ENCODE assay signal across 12 mouse cellular contexts in the genomic region with DNA sequence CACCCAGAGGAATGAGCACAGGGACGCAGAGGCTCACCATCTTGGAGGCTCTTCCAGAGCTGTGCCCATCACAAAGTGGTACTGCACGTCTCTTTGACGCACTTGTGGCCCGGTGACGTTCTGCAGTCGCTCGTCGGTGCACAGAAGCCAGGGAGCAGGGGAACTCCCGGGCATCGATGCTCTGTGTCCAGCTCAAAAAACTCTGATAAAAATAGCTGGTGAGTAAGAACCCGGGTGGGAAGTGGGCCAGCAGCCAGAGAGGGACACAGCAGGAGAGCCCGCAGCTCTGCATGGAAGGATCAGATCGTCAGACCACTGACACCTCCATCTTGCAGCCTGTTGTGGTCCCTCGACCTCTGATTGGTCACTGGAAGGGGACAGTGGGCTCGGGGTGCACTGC. TPM values are rescaled to one million over a fixed set of nuclear protein-coding genes. Genes with fewer than 3 reads are reported as not detected.
DNase-seq lines count a peak whose midpoint lies in the region; ATAC-seq and TF ChIP-seq lines count a peak whose summit lies in the region.
"Had no signal": no experiment of that assay in that cellular context is flagged by ENCODE, and none has a peak within 500 bp of the region (broad histone marks: within the 10 kb centered on the region; RNA-seq: fewer than 3 reads in every experiment).

No protein-coding gene starts in this region.

- no peak overlapping the region for H3ac ChIP-seq in myocyte (ENCODE audit: control insufficient read depth, insufficient read length)

- H3K27ac ChIP-seq in gastrocnemius, adult 2 months = peak overlapping the region; percentile 28; the same call in 1 of the 2 replicates
- H3K27ac ChIP-seq in hindbrain, postnatal 0 days = no peak overlapping the region
- H3K27ac ChIP-seq: hindbrain, embryonic 15.5 days; neural tube, embryonic 12.5 days; stomach, embryonic 15.5 days had no signal

- H3K4me1 ChIP-seq in hindbrain, postnatal 0 days (ENCODE audit: insufficient read depth, low read length) = 0 out of 2 replicates have a peak, but pooled peaks cover 8% of the 10 kb centered on the region

- H3K4me2 ChIP-seq in myocyte (ENCODE audit: low read depth) = peak overlapping the region; percentile 60
- no peak overlapping the region for H3K4me2 ChIP-seq in hindbrain, postnatal 0 days (ENCODE audit: low read depth, low read length)
- H3K4me2 ChIP-seq: hindbrain, embryonic 15.5 days; neural tube, embryonic 12.5 days; stomach, embryonic 15.5 days had no signal

- TF ChIP-seq POLR2A in myocyte (IDR thresholded peaks at IDR 0.05; ENCODE audit: insufficient read length, low read depth) = no peak

- H3K9ac ChIP-seq in hindbrain, postnatal 0 days (replicated peaks; ENCODE audit: low read length) = no peak overlapping the region
- H3K9ac ChIP-seq: hindbrain, embryonic 15.5 days; neural tube, embryonic 12.5 days; stomach, embryonic 15.5 days had no signal

- H3K36me3 ChIP-seq in myocyte (ENCODE audit: control insufficient read depth, insufficient read depth) = no peaks in the 10 kb centered on the region
- no peaks in the 10 kb centered on the region for H3K36me3 ChIP-seq in hindbrain, postnatal 0 days (ENCODE audit: insufficient read depth, low read length)
- H3K36me3 ChIP-seq: hindbrain, embryonic 15.5 days; neural tube, embryonic 12.5 days; stomach, embryonic 15.5 days had no signal

- DNase-seq in gastrocnemius, adult 2 months = peak; percentile 66
- no peak for DNase-seq in gastrocnemius, postnatal 36 days
- peak; percentile 70 for DNase-seq in lung, postnatal 10 days
- no peak for DNase-seq in lung, postnatal 25 days (ENCODE audit: low spot score)
- DNase-seq in cerebellum, postnatal 10 days = peak; percentile 35 to 46
- DNase-seq in hindbrain, postnatal 0 days (ENCODE audit: low spot score) = no peak
- no peak for DNase-seq in layer of hippocampus, adult 9-11 months
- DNase-seq: right cerebral cortex, postnatal 14 days had no signal

- peak overlapping the region; percentile 21; the same call in 1 of the 2 replicates for H3K4me3 ChIP-seq in gastrocnemius, adult 2 months
- no peak overlapping the region for H3K4me3 ChIP-seq in myocyte
- no peak overlapping the region for H3K4me3 ChIP-seq in hindbrain, postnatal 0 days (ENCODE audit: low read length)
- H3K4me3 ChIP-seq: hindbrain, embryonic 15.5 days; neural tube, embryonic 12.5 days; stomach, embryonic 15.5 days had no signal

- no peaks in the 10 kb centered on the region for H3K9me3 ChIP-seq in hindbrain, postnatal 0 days (ENCODE audit: low read length)
- H3K9me3 ChIP-seq: hindbrain, embryonic 15.5 days; neural tube, embryonic 12.5 days; stomach, embryonic 15.5 days had no signal

- intact Hi-C loops in gastrocnemius, adult 2 months (cut with DNase I) = no loop called here
- intact Hi-C loops in gastrocnemius, postnatal 36 days (cut with DNase I) = no loop called here

- no peaks in the 10 kb centered on the region for H3K79me2 ChIP-seq in myocyte (ENCODE audit: control insufficient read depth, insufficient read depth)

- H3K27me3 ChIP-seq in myocyte (ENCODE audit: control insufficient read depth, insufficient read depth, insufficient read length) = peaks cover 18% of the 10 kb centered on the region
- peaks cover 3% of the 10 kb centered on the region; the same call in 1 of the 2 replicates for H3K27me3 ChIP-seq in hindbrain, postnatal 0 days (ENCODE audit: insufficient read depth, low read length)

- WGBS in hindbrain, postnatal 0 days = 60% methylated on average over 15 of the region's 15 CpGs

- no peak for TF ChIP-seq CTCF in gastrocnemius, adult 2 months (IDR thresholded peaks at IDR 0.05)
- no peak for TF ChIP-seq CTCF in hindbrain, postnatal 0 days (IDR thresholded peaks at IDR 0.05; ENCODE audit: low read depth)

- ATAC-seq in hindbrain, postnatal 0 days = no peak

TF ChIP-seq in myocyte, 11 proteins besides CTCF, POLR2A, EP300 and RAD21:
- TF ChIP-seq MYOD1 (IDR thresholded peaks at IDR 0.05; ENCODE audit: control insufficient read depth in 1 of 3, insufficient read length in 2 of 3, low read depth in 2 of 3) (peak in 1 of 3 experiments; percentile 25), POLR2AphosphoS2 (IDR thresholded peaks at IDR 0.05; ENCODE audit: insufficient read length, low read depth) (no peak), TCF3 (IDR thresholded peaks at IDR 0.05; ENCODE audit: insufficient read length, low read depth) (no peak), USF1 (IDR thresholded peaks at IDR 0.05; ENCODE audit: low read depth) (no peak), MYOG (IDR thresholded peaks at IDR 0.05; ENCODE audit: control insufficient read depth in 1 of 3, insufficient read depth in 1 of 3, insufficient read length in 2 of 3, low read depth in 2 of 3) (peak in 1 of 3 experiments; percentile 15)

RNA-seq across cellular contexts. Expression of gene Crispld2, which starts 4.2 kb away (rescaled TPM):
- total RNA-seq in gastrocnemius, adult 2 months (2021) = 10 to 100 TPM in 1 of 2 experiments, 1 to 10 TPM in 1; 9.5 to 19.6 TPM
- 10 to 100 TPM in 1 of 2 experiments, 1 to 10 TPM in 1; 8.1 to 12.3 TPM for total RNA-seq in gastrocnemius, postnatal 36 days (2021)
- 0.07 TPM for polyA plus RNA-seq in myocyte (2012; fragmentation: generic; extraction: Trizol)
- total RNA-seq in hindbrain, postnatal 0 days (2014; rRNA removed) = 3.5 and 5.6 TPM in 2 replicates
- 2.5 and 2.6 TPM in 2 replicates for polyA plus RNA-seq in hindbrain, postnatal 0 days (2015; fragmentation: Nextera tagmentation; extraction: Ambion mirVana)

Comparison
In these comparisons a context has a peak if more than half of its experiments do, and no peak if none do; other contexts are left out.
1. DNase-seq: peak in gastrocnemius, adult 2 months (single experiment), lung, postnatal 10 days (single experiment) and cerebellum, postnatal 10 days (2 of 2); none in gastrocnemius, postnatal 36 days (0 of 2), lung, postnatal 25 days (single experiment), hindbrain, postnatal 0 days (single experiment) and layer of hippocampus, adult 9-11 months (single experiment).